Mouse (Mus musculus) midbrain, embryonic 11.5 days (tissue): Measurements from ENCODE around the gene Synrg. TPM values are rescaled to one million over a fixed set of nuclear protein-coding genes. Genes with fewer than 3 reads are reported as not detected.

Experiments used
- ATAC-seq: fragments of 200-750 bp; cut with Nextera tagmentation; 2 replicates; pipeline ENCODE4 v1.8.0; 2017; ENCODE audit warnings: moderate TSS enrichment, moderate library complexity; ENCODE audit not compliant: low FRiP score
- DNase-seq: peaks from one replicate; pipeline ENCODE4 v3.0.0; 2015; ENCODE audit warnings: low spot score; ENCODE audit errors: missing footprints
- H3K27ac ChIP-seq: fragments of 300-500 bp; sonication (generic); 2 replicates; pipeline ENCODE4 v1.5.1; 2014; ENCODE audit warnings: low read depth, low read length
- H3K27me3 ChIP-seq: fragments of 300-500 bp; sonication (generic); 2 replicates; pipeline ENCODE4 v1.6.1; 2014; ENCODE audit warnings: mild to moderate bottlenecking, low read length, moderate library complexity, mixed read lengths; ENCODE audit not compliant: control insufficient read depth, insufficient read depth
- H3K36me3 ChIP-seq: fragments of 300-500 bp; sonication (generic); 2 replicates; pipeline ENCODE4 v1.6.1; 2014; ENCODE audit warnings: mild to moderate bottlenecking, low read length, moderate library complexity, mixed read lengths; ENCODE audit not compliant: control insufficient read depth, insufficient read depth
- H3K4me1 ChIP-seq: fragments of 300-500 bp; sonication (generic); 2 replicates; pipeline ENCODE4 v1.6.1; 2014; ENCODE audit warnings: low read length; ENCODE audit not compliant: control insufficient read depth, insufficient read depth
- H3K4me2 ChIP-seq: fragments of 300-500 bp; sonication (generic); 2 replicates; pipeline ENCODE4 v1.6.1; 2014; ENCODE audit warnings: mild to moderate bottlenecking, moderate library complexity
- H3K4me3 ChIP-seq: fragments of 300-500 bp; sonication (generic); 2 replicates; pipeline ENCODE4 v1.5.1; 2014; ENCODE audit warnings: low read depth, low read length
- H3K9ac ChIP-seq: fragments of 300-500 bp; sonication (generic); 2 replicates; pipeline ENCODE4 v1.6.1; 2014; ENCODE audit warnings: low read length
- H3K9me3 ChIP-seq: fragments of 300-500 bp; sonication (generic); 2 replicates; pipeline ENCODE4 v1.6.1; 2016; ENCODE audit warnings: low read length; ENCODE audit not compliant: control insufficient read depth
- WGBS: fragments of 180-500 bp; shearing (Covaris S2); extraction: QIAGEN DNeasy Blood & Tissue Kit; methylation state at CpG from one replicate; pipeline ENCODE4 v1.1.7; 2014; 5-methylcytosine and 5-hydroxymethylcytosine counted together
- polyA plus RNA-seq: library from polyadenylated mRNA; unstranded; fragments of >200 nt; fragmentation: Nextera tagmentation; extraction: Ambion mirVana; gene quantifications from 2 replicates; pipeline ENCODE4 v1.2.1, GENCODE M21; 2014

Synrg gene
- polyA plus RNA-seq, 1 experiment from 2014 or later: 18.8 TPM

DNA sequence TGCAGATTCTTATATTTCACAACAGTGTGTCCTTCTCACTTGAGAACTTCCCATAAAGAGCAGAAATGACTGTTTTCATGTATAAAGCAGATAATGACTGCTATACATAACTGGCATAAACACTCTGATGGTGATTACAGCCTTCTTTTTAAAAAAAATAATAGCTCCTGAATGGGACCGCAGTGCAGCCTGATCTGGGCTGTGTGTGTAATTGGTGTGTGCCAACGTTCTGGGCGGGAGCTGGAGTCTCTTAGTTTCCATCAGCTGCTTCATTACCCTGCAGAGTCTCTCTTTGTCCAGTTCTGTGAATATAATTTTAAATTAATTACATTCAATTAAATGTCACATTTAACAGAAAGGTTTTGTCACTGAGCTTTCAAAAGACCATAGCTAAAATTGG is 34.8 kb downstream of the Synrg start:
- no peak overlapping the region for H3K27ac ChIP-seq
- peaks cover 12% of the 10 kb centered on the region for H3K36me3 ChIP-seq
- ATAC-seq: no peak

DNA sequence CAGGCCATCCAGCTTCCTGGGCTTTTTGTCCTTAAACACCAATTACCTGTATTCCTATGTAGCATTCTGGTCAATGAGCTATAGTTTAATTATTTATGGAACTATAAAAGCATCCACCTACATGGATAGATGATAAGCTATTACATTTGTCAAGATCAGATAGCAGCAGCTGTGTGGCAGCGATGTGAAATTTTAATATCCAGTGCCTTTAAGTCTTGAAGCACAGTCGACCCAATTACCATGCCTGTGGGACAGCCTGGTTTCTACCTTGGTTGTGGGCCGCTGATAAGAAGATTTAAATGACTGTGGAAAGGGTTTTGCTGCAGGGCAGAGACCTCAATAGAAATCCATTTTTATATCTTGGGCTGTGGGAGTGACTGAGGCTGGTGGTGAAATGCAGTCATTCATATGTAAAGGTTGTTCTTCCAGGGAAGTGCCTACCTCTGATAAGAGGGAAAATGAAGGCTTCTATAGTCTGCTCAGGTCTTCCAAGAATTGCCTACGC is 35.2 kb downstream of the Synrg start:
- Histone ChIP-seq H3K4me2 (no peak overlapping the region), H3K27ac (no peak overlapping the region), H3K4me1 (no peaks in the 10 kb centered on the region), H3K27me3 (no peaks in the 10 kb centered on the region), H3K4me3 (no peak overlapping the region), H3K36me3 (peaks cover 12% of the 10 kb centered on the region), H3K9ac (no peak overlapping the region), H3K9me3 (no peaks in the 10 kb centered on the region)
- 89% methylated on average over 4 of the region's 4 CpGs for WGBS
- ATAC-seq: no peak
- no peak for DNase-seq

More for the DNA sequence above, 34.8 kb downstream of the Synrg start:
- Histone ChIP-seq H3K4me3 (no peak overlapping the region), H3K9me3 (no peaks in the 10 kb centered on the region), H3K9ac (no peak overlapping the region), H3K27me3 (no peaks in the 10 kb centered on the region), H3K4me1 (no peaks in the 10 kb centered on the region), H3K4me2 (no peak overlapping the region)
- 90% methylated on average over 3 of the region's 3 CpGs for WGBS
- DNase-seq: no peak

DNA sequence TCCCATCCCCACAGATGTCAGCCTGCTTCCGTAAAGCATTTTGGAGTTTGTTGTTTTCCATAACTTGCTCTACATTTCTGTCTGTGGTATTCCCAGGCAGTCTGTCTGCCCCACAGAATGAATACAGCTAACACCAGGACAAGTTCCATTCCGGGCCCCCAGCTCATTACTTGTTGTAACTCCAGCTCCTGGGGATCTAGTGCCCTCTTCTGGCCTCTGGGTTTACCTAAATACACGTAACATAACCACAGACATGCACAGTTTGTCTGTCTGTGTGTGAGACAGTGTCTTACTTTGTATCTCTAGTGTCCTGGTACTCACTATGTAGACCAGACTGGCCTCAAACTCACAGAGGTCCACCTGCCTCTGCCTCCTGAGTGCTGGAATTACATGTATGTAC is 37.0 kb downstream of the Synrg start:
- Histone ChIP-seq H3K27ac (no peak overlapping the region), H3K9me3 (no peaks in the 10 kb centered on the region), H3K4me1 (no peaks in the 10 kb centered on the region), H3K9ac (no peak overlapping the region), H3K4me3 (no peak overlapping the region), H3K27me3 (no peaks in the 10 kb centered on the region), H3K4me2 (no peak overlapping the region), H3K36me3 (peaks cover 8% of the 10 kb centered on the region)
- WGBS: 89% methylated on average over 3 of the region's 3 CpGs
- DNase-seq (no peak), ATAC-seq (no peak)

DNA sequence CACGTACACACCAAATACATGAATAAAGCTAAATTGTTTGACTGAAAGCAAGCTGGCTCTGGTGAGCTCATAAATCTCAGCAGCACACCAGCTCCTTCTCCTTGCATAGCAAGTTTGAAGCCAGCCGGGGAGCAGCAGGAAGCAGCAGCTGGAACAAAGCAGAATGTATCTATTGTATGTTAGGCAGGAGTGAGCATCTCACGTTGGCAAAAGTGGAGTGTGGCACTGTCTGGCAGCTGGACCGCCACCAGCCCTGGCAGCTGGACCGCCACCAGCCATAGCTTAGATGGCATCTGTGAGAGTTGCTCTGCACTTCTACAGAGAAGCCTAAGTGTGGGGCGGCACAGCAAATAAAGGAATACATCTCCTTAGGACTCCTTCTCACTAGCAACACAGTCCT is 39.8 kb downstream of the Synrg start:
- no peaks in the 10 kb centered on the region for H3K9me3 ChIP-seq
- no peaks in the 10 kb centered on the region for H3K27me3 ChIP-seq
- H3K4me1 ChIP-seq: no peaks in the 10 kb centered on the region
- DNase-seq (no peak), ATAC-seq (no peak)
- no peak overlapping the region for H3K9ac ChIP-seq
- H3K27ac ChIP-seq: no peak overlapping the region
- H3K4me2 ChIP-seq: no peak overlapping the region
- H3K4me3 ChIP-seq: no peak overlapping the region
- H3K36me3 ChIP-seq: peaks cover 10% of the 10 kb centered on the region
- WGBS: 94% methylated on average over 6 of the region's 6 CpGs

DNA sequence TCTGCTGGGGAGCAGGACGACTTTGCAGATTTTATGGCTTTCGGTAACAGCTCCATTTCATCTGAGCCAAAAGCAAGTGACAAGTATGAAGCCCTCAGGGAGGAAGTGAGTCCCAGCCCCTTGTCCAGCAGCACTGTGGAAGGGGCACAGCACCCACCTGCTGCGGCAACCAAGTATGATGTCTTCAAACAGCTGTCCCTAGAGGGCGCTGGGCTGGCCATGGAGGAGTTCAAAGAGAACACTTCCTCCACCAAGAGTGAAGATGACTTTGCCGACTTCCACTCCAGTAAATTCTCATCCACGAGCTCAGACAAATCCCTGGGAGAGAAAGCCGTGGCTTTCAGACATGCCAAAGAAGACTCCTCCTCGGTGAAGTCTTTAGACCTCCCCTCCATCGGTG is 44.8 kb downstream of the Synrg start:
- Histone ChIP-seq H3K36me3 (peaks cover 7% of the 10 kb centered on the region), H3K4me3 (no peak overlapping the region), H3K27me3 (no peaks in the 10 kb centered on the region), H3K4me1 (peaks cover 21% of the 10 kb centered on the region), H3K9me3 (no peaks in the 10 kb centered on the region), H3K4me2 (no peak overlapping the region), H3K9ac (no peak overlapping the region), H3K27ac (no peak overlapping the region)
- ATAC-seq: no peak
- WGBS: 79% methylated on average over 9 of the region's 9 CpGs
- DNase-seq: no peak

DNA sequence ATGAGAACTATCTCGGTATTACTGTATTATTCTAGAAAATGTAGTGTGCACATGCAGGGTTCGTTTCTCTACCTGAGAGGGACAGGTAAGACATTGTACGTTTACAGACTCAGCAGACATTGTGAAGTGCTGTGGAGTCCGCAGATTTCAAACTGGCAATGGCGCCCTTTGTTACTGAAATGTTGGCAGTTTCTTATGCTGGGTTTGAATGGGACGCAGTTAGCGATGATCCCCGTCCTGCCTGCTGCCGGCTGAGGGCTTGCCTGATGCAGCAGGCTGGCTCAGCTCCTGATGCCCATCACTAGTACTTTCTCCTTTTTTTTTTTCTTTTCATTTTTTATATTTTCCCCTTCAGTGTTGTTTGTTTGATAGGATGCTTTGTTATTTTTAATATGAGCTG is 46.2 kb downstream of the Synrg start:
- no peak overlapping the region for H3K9ac ChIP-seq
- peaks cover 7% of the 10 kb centered on the region; the same call in 1 of the 2 replicates for H3K36me3 ChIP-seq
- no peak overlapping the region for H3K27ac ChIP-seq
- H3K4me1 ChIP-seq: peaks cover 21% of the 10 kb centered on the region
- H3K4me2 ChIP-seq: no peak overlapping the region
- no peaks in the 10 kb centered on the region for H3K9me3 ChIP-seq
- DNase-seq (no peak), ATAC-seq (no peak)
- H3K4me3 ChIP-seq: no peak overlapping the region
- whole genome bisulfite sequencing: 55% methylated on average over 9 of the region's 9 CpGs
- no peaks in the 10 kb centered on the region for H3K27me3 ChIP-seq

DNA sequence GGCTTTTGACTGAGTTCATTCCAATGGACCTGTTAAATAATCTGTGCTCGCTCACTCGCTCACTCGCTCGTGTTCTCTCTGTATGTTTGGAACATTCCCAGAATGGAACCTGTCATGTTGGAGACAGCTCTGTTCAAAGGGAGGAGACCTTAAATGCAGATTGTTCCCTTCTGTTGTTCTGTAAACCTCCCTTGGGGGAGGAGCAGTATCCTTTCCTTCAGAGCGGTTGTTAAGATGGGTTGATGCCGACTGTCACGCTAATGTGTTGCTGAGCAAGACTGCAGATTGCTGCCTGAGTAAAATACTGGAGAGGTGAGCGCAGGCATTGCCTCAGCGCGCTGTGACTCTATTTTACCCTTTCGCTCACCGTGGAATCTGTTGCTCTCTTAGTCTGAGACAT is 46.8 kb downstream of the Synrg start:
- H3K9ac ChIP-seq: peak overlapping the region; percentile 1; the same call in 1 of the 2 replicates
- ATAC-seq: no peak
- H3K4me3 ChIP-seq: no peak overlapping the region
- DNase-seq: peak; percentile 93
- H3K36me3 ChIP-seq: peaks cover 7% of the 10 kb centered on the region; the same call in 1 of the 2 replicates
- no peaks in the 10 kb centered on the region for H3K9me3 ChIP-seq
- no peak overlapping the region for H3K27ac ChIP-seq
- no peaks in the 10 kb centered on the region for H3K27me3 ChIP-seq
- H3K4me1 ChIP-seq: peaks cover 21% of the 10 kb centered on the region
- H3K4me2 ChIP-seq: peak overlapping the region; percentile 2
- 7% methylated on average over 12 of the region's 12 CpGs for WGBS

DNA sequence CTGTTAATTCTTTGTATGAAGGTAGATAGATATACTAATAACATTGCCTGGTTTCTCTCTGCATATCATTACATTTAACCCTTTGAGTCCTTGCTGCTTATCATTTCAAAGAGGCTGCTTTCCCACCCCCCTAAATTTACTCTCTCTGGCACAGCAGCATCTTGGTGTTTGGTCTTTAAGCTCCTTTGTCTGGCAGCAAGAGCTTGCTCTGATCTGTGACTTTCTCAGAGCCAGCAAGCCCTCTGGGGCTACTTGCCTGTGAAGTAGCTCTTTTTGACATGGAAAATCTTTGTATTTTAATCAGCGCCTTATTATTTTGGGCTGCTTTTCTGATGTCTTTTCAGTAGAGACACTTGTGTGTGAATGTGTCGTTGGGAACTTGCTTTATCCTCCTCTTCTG is 47.3 kb downstream of the Synrg start:
- Histone ChIP-seq H3K27me3 (no peaks in the 10 kb centered on the region), H3K4me1 (peaks cover 21% of the 10 kb centered on the region), H3K9ac (peak overlapping the region; percentile 1; the same call in 1 of the 2 replicates), H3K36me3 (peaks cover 7% of the 10 kb centered on the region; the same call in 1 of the 2 replicates), H3K4me2 (peak overlapping the region; percentile 2), H3K9me3 (no peaks in the 10 kb centered on the region), H3K4me3 (no peak overlapping the region), H3K27ac (0 out of 2 replicates have a peak overlapping the region, but pooled peaks have one; percentile 8)
- WGBS: 13% methylated on average over 2 of the region's 2 CpGs
- ATAC-seq: no peak
- peak; percentile 87 for DNase-seq

DNA sequence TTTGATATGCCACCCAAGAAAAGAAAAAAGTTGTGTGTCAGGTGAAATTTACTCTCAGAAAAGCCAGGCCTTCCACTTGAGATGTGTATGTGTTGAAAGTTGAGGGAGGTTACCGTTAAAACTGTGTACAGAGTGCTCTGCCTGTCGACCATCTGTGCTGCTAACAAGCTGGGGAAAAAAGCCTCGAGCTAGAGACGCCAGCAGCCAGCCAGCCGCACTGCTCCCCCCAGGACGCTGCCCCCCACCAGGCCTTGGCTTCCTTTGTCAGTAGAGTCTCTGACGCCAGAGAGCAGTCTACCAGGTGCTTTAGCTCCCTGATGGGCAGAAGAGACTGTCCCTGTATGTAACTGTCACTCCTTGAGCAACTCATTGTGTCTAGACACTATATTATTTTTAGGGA is 48.9 kb downstream of the Synrg start:
- Histone ChIP-seq H3K4me2 (no peak overlapping the region), H3K36me3 (peaks cover 7% of the 10 kb centered on the region; the same call in 1 of the 2 replicates), H3K4me3 (no peak overlapping the region), H3K9me3 (no peaks in the 10 kb centered on the region), H3K4me1 (peaks cover 21% of the 10 kb centered on the region), H3K27ac (no peak overlapping the region), H3K9ac (no peak overlapping the region), H3K27me3 (no peaks in the 10 kb centered on the region)
- DNase-seq (no peak), ATAC-seq (no peak)
- WGBS: 11% methylated on average over 7 of the region's 7 CpGs
